Mouse (Mus musculus) myocyte (in vitro differentiated cells): ENCODE measurements around the gene Olfr1513. TPM values are rescaled to one million over a fixed set of nuclear protein-coding genes. Genes with fewer than 3 reads are reported as not detected.

ENCODE experiments used
- H3K27me3 ChIP-seq: one replicate; pipeline ENCODE4 v1.6.1; 2011; ENCODE audit not compliant: control insufficient read depth, insufficient read depth, insufficient read length
- H3K36me3 ChIP-seq: one replicate; pipeline ENCODE4 v1.6.1; 2011; ENCODE audit not compliant: control insufficient read depth, insufficient read depth
- H3K4me2 ChIP-seq: one replicate; pipeline ENCODE4 v1.6.1; 2011; ENCODE audit warnings: low read depth, control low read depth
- H3K4me3 ChIP-seq: one replicate; pipeline ENCODE4 v1.5.1; 2011; ENCODE audit warnings: mild to moderate bottlenecking, control low read depth, moderate library complexity
- H3K79me2 ChIP-seq: one replicate; pipeline ENCODE4 v1.6.1; 2011; ENCODE audit not compliant: control insufficient read depth, insufficient read depth
- H3ac ChIP-seq: one replicate; pipeline ENCODE4 v1.6.1; 2011; ENCODE audit not compliant: control insufficient read depth, insufficient read length
- CEBPB ChIP-seq: IDR thresholded peaks from 2 replicates; pipeline ENCODE4 v1.6.1; 2011; ENCODE audit warnings: mild to moderate bottlenecking, moderate library complexity; ENCODE audit not compliant: poor library complexity, insufficient read depth, severe bottlenecking
- E2F4 ChIP-seq: IDR thresholded peaks from one replicate; pipeline ENCODE4 v1.6.1; 2011; ENCODE audit warnings: mild to moderate bottlenecking, control low read depth, moderate library complexity; ENCODE audit not compliant: insufficient read depth
- MAX ChIP-seq: IDR thresholded peaks from one replicate; pipeline ENCODE4 v1.6.1; 2011; ENCODE audit warnings: low read depth, mild to moderate bottlenecking, control low read depth
- MYOD1 ChIP-seq, 3 experiments: IDR thresholded peaks; one replicate each; pipeline ENCODE4 v1.6.1; 2011; ENCODE audit warnings: control low read depth in 2 of 3, low read depth in 2 of 3, mild to moderate bottlenecking in 2 of 3, moderate library complexity in 1 of 3; ENCODE audit not compliant: insufficient read length in 2 of 3, control insufficient read depth in 1 of 3
- MYOG ChIP-seq, 3 experiments: IDR thresholded peaks; one replicate each; pipeline ENCODE4 v1.6.1; 2011; ENCODE audit warnings: control low read depth in 2 of 3, low read depth in 2 of 3, mild to moderate bottlenecking in 2 of 3; ENCODE audit not compliant: insufficient read length in 2 of 3, control insufficient read depth in 1 of 3, insufficient read depth in 1 of 3
- POLR2A ChIP-seq: IDR thresholded peaks from one replicate; pipeline ENCODE4 v1.6.1; 2011; ENCODE audit warnings: low read depth, mild to moderate bottlenecking, control low read depth, moderate library complexity; ENCODE audit not compliant: insufficient read length
- POLR2AphosphoS2 ChIP-seq: IDR thresholded peaks from one replicate; pipeline ENCODE4 v1.6.1; 2011; ENCODE audit warnings: low read depth, control low read depth; ENCODE audit not compliant: insufficient read length
- REST ChIP-seq: IDR thresholded peaks from one replicate; pipeline ENCODE4 v1.6.1; 2011; ENCODE audit warnings: mild to moderate bottlenecking, control low read depth, moderate library complexity; ENCODE audit not compliant: insufficient read depth, insufficient read length
- SRF ChIP-seq: IDR thresholded peaks from one replicate; pipeline ENCODE4 v1.6.1; 2011; ENCODE audit warnings: low read depth; ENCODE audit not compliant: control insufficient read depth, insufficient read length
- TCF12 ChIP-seq: IDR thresholded peaks from one replicate; pipeline ENCODE4 v1.6.1; 2011; ENCODE audit warnings: mild to moderate bottlenecking, control low read depth; ENCODE audit not compliant: poor library complexity, insufficient read depth, severe bottlenecking
- TCF3 ChIP-seq: IDR thresholded peaks from one replicate; pipeline ENCODE4 v1.6.1; 2011; ENCODE audit warnings: low read depth, control low read depth; ENCODE audit not compliant: insufficient read length
- USF1 ChIP-seq: IDR thresholded peaks from one replicate; pipeline ENCODE4 v1.6.1; 2011; ENCODE audit warnings: low read depth, mild to moderate bottlenecking, control low read depth, moderate library complexity
- polyA plus RNA-seq: library from polyadenylated mRNA; unstranded; fragments of >200 nt; fragmentation: generic; extraction: Trizol; gene quantifications from one replicate; pipeline ENCODE4 v1.2.1, GENCODE M21; 2012; ENCODE audit warnings: missing spikeins

Olfr1513 gene
- polyA plus RNA-seq, 1 experiment = not detected

DNA sequence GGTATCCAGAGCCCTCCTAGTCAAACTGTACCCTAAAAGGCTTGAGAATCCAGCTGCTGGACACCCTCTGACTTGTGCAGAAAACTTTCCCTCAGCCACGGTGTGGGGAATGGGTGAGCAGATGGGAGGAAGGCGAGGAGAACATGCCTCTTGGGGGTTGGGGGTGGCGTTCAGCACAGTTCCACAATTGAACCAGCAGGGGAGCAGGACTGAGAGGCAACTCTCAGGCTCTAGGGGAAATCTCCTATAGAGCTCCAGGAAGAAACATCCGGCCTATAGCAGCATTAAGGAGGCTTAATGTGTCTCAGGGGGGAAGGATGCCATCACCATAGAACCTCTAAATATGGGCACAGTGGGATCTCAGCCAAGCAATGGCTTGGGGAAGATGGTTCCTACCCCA is 30.3 kb downstream of the Olfr1513 start:
- H3K79me2 ChIP-seq = no peaks in the 10 kb centered on the region
- TF ChIP-seq POLR2A = no peak
- TF ChIP-seq TCF3 = no peak
- no peak for TF ChIP-seq REST
- no peak for TF ChIP-seq TCF12
- TF ChIP-seq MAX = no peak
- no peak for TF ChIP-seq CEBPB
- no peak for TF ChIP-seq POLR2AphosphoS2
- TF ChIP-seq MYOD1 (IDR thresholded peaks at IDR 0.05; ENCODE audit: control insufficient read depth in 1 of 3, insufficient read length in 2 of 3, low read depth in 2 of 3) = no peak
- TF ChIP-seq SRF = no peak
- no peak for TF ChIP-seq E2F4
- TF ChIP-seq USF1 = no peak
- no peak for TF ChIP-seq MYOG (IDR thresholded peaks at IDR 0.05; ENCODE audit: control insufficient read depth in 1 of 3, insufficient read depth in 1 of 3, insufficient read length in 2 of 3, low read depth in 2 of 3)

DNA sequence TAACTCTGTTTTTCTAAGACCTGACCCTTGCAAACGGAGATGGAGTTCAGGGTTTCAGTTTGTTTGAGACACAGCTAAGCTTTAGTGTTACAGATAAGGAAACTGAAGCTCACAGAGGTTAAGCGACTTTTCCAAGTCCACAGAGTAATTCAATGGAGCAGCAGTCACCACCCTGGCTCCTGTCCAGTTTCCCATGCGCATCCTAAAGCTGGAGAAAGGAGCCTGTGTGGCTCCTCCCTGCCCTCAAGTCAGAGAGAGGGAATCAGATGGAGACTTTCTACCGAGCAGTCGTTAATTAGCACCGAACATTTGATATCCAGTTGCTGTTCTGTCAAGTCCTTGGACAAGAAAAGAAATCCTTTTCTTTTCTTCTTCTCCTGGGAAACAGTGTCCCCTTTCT is 36.8 kb downstream of the Olfr1513 start:
- no peak overlapping the region for H3ac ChIP-seq
- H3K27me3 ChIP-seq = peaks cover 19% of the 10 kb centered on the region
- no peaks in the 10 kb centered on the region for H3K79me2 ChIP-seq
- no peak overlapping the region for H3K4me3 ChIP-seq
- no peaks in the 10 kb centered on the region for H3K36me3 ChIP-seq
- no peak for TF ChIP-seq MAX
- TF ChIP-seq POLR2A = no peak
- TF ChIP-seq TCF3 = no peak
- no peak for TF ChIP-seq SRF
- no peak for TF ChIP-seq MYOG (IDR thresholded peaks at IDR 0.05; ENCODE audit: control insufficient read depth in 1 of 3, insufficient read depth in 1 of 3, insufficient read length in 2 of 3, low read depth in 2 of 3)
- no peak for TF ChIP-seq POLR2AphosphoS2
- no peak for TF ChIP-seq E2F4
- TF ChIP-seq CEBPB = no peak
- H3K4me2 ChIP-seq = peak overlapping the region; percentile 12

More for the DNA sequence above, 30.3 kb downstream of the Olfr1513 start:
- Histone ChIP-seq H3K4me3 (no peak overlapping the region), H3K27me3 (peaks cover 44% of the 10 kb centered on the region), H3K36me3 (no peaks in the 10 kb centered on the region), H3K4me2 (no peak overlapping the region), H3ac (no peak overlapping the region)

DNA sequence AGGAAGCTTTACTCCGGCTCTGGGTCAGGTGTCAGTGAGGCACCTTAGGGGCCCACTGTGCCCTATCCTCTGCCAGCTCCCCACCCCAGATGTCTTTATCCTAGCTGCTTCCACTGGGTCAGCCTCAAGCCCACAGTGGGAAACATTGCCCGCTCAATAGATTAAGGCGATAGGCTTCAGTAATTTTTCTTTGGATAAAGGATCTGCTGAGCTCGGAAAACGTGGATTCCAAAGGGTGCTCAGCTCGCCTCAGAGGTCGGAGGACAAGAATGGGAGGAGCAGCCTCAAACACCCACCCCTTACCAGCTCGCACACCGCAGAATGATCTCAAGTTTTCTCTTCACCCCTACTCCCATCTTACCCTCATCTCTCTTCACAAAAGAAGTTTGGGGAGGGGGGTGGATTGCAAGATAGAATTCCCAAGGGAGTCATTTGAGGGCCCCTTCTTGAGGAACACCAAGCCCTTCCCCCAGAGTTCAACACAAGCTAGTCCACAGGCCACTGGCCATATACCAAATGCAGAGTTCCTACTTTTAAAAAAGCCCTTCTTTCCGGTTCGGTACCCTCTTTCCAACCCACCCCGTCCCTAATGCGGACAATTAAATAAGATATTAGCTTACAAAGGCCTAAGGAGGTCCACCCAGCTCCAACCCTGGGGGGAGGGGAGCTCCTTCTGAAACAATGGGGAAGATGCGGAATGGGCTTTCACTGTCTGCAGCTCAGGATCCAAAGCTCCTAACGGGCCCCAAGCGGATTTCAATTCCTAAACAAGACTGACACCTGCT is 39.6 kb downstream of the Olfr1513 start:
- Histone ChIP-seq H3K27me3 (no peaks in the 10 kb centered on the region), H3K79me2 (no peaks in the 10 kb centered on the region), H3ac (no peak overlapping the region), H3K36me3 (no peaks in the 10 kb centered on the region), H3K4me2 (peak overlapping the region; percentile 82), H3K4me3 (peak overlapping the region; percentile 34)
- TF ChIP-seq MAX (no peak), USF1 (no peak), E2F4 (no peak), CEBPB (no peak), POLR2A (no peak), POLR2AphosphoS2 (no peak), REST (no peak), TCF3 (no peak), TCF12 (no peak), MYOD1 (IDR thresholded peaks at IDR 0.05; ENCODE audit: control insufficient read depth in 1 of 3, insufficient read length in 2 of 3, low read depth in 2 of 3) (no peak), SRF (no peak), MYOG (IDR thresholded peaks at IDR 0.05; ENCODE audit: control insufficient read depth in 1 of 3, insufficient read depth in 1 of 3, insufficient read length in 2 of 3, low read depth in 2 of 3) (no peak)

DNA sequence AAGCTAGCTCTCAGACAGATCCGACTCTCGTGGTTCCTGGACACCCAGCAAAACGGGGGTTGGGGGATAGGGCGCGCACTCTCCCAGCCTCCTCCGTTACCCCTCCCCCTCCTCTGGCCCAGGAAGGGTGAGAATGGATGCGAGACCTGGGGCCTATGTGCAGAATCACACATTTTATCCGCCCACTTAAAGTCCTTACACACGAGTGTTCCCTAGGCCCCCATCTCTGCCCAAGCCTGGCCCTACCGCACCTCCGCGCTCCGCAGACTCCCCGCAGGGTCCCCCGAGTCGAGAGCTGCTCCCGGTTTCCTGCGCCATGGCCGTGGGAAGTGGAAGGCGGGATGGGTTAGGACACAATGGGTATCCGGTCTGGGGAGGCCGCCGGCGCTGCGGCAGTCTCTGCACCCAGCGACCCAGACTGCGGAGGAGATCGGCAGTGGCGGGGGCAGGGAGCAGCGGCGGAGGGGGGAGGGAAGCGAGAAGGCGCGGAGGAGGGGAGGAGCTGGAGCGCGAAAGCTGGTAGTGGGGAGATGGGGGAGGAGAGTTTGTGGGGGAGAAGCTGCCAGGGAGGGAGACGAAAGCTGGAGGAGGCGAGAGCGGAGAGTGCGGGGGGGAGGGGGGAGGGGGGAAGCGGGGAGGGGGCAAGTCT is 40.3 kb downstream of the Olfr1513 start:
- Histone ChIP-seq H3K79me2 (no peaks in the 10 kb centered on the region), H3ac (peak overlapping the region; percentile 4), H3K27me3 (no peaks in the 10 kb centered on the region), H3K4me3 (peak overlapping the region; percentile 34), H3K4me2 (peak overlapping the region; percentile 82), H3K36me3 (no peaks in the 10 kb centered on the region)
- TF ChIP-seq MYOD1 (IDR thresholded peaks at IDR 0.05; ENCODE audit: control insufficient read depth in 1 of 3, insufficient read length in 2 of 3, low read depth in 2 of 3) (no peak), POLR2A (peak; percentile 48)

DNA sequence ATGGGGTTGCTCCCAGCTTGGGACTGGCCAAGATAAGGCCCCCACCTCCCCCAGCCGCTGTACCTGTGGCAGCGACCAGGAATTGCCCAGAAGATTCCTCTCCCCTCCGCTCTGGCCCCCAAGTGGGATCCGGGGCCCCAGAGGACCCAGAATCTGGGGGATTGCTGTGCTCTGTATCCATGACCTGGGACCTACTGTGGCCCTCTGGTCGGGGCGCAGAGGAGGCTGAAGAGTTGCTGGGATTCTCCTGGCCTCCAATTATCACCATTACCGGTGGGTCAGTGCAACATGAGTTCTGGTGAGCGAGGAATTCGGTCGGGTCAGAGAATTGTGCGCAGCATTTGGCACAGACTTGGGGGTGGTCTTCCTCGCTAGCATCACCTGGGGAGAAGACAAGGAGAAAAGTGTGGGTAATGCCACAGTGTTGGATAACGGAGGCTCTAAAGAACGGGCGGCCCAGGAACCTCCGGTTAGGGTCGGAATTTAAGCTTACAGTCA is 40.9 kb downstream of the Olfr1513 start:
- peak overlapping the region; percentile 34 for H3K4me3 ChIP-seq
- H3K4me2 ChIP-seq = peak overlapping the region; percentile 63
- no peaks in the 10 kb centered on the region for H3K36me3 ChIP-seq
- H3ac ChIP-seq = peak overlapping the region; percentile 4
- no peaks in the 10 kb centered on the region for H3K79me2 ChIP-seq
- no peaks in the 10 kb centered on the region for H3K27me3 ChIP-seq
- no peak for TF ChIP-seq SRF
- TF ChIP-seq TCF3 = no peak
- no peak for TF ChIP-seq CEBPB
- no peak for TF ChIP-seq TCF12
- TF ChIP-seq MYOD1 (IDR thresholded peaks at IDR 0.05; ENCODE audit: control insufficient read depth in 1 of 3, insufficient read length in 2 of 3, low read depth in 2 of 3) = no peak
- TF ChIP-seq POLR2AphosphoS2 = no peak
- TF ChIP-seq POLR2A = no peak
- no peak for TF ChIP-seq REST
- TF ChIP-seq MYOG (IDR thresholded peaks at IDR 0.05; ENCODE audit: control insufficient read depth in 1 of 3, insufficient read depth in 1 of 3, insufficient read length in 2 of 3, low read depth in 2 of 3) = no peak
- no peak for TF ChIP-seq USF1
- no peak for TF ChIP-seq MAX
